Mouse (Mus musculus): ENCODE data around the gene Ifnl2. TPM values are rescaled to one million over a fixed set of nuclear protein-coding genes. Genes with fewer than 3 reads are reported as not detected.

Ifnl2 gene
- polyA plus RNA-seq, 1 experiment, result not detected

GRCm38 (mm10) chr7:28511441-28511840 lies 1.2 kb upstream of the Ifnl2 start:
- TF ChIP-seq GATA1 (IDR thresholded peaks at IDR 0.05; ENCODE audit: low read length), result no peak

DNA sequence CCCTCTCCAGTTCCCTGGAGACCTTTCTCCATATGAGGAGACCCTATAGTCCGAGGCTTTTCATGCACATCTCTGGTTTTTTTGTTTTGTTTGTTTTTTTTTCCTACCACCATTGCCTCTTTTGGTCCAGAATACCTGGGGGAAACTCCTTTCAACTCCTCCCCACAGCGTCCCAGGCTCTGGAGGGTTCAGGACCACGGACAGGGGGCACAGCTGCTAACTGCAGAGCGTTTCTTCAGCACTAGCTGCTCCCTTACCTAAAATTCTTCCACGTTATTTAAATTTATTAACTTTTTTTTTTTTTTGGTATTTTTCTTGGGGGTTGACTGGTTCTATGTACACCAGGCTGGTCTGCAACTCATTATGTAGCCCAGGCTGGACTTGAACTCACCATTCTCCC lies 4.7 kb downstream of the Ifnl2 start:
- no peak for TF ChIP-seq GATA1 (IDR thresholded peaks at IDR 0.05; ENCODE audit: low read length)

DNA sequence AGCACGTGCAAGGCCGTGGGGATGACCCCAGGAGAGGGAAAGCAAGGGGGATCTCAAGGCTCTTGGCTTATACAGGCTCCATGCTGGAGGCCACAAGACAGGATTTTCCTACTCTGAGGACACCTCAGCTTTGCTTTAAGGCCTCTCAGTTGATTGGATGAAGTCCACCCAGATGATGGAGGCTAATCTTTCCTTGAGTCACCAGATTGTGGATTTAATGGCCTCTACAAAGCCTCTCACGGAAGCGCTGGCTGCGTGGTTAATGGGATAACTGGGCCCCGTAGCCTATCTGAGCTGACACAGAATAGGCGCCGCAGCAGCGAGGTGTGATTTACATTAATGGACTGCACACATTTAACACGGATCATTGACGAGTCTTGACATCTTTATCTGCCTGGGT lies 14.8 kb downstream of the Ifnl2 start:
- TF ChIP-seq GATA1 (IDR thresholded peaks at IDR 0.05; ENCODE audit: low read length), result no peak

GRCm38 (mm10) chr7:28492310-28492709 lies 17.9 kb downstream of the Ifnl2 start:
- no peak for TF ChIP-seq GATA1 (IDR thresholded peaks at IDR 0.05; ENCODE audit: low read length)

GRCm38 (mm10) chr7:28490903-28491302 lies 19.4 kb downstream of the Ifnl2 start:
- no peak for TF ChIP-seq GATA1 (IDR thresholded peaks at IDR 0.05; ENCODE audit: low read length)

DNA sequence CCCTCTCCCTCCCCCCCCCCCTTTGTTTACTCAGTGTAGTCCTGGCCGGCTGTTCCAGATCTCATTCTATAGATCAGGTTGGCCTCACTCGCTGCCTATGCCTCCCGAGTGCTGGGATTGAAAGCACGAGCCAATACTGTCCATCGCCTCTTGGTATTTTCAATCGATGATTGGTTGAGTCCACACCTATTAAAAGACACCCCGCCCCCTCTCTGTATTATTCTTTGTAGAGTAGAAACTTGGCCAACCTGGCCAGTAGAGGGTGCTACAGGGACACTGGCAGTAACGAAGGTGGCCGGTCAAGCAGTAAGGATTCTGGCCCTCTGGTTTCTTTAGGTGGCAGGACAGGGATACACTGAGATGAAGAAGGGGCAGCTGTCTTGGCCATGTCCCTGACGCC lies 19.8 kb downstream of the Ifnl2 start:
- TF ChIP-seq GATA1 (IDR thresholded peaks at IDR 0.05; ENCODE audit: low read length), result no peak

DNA sequence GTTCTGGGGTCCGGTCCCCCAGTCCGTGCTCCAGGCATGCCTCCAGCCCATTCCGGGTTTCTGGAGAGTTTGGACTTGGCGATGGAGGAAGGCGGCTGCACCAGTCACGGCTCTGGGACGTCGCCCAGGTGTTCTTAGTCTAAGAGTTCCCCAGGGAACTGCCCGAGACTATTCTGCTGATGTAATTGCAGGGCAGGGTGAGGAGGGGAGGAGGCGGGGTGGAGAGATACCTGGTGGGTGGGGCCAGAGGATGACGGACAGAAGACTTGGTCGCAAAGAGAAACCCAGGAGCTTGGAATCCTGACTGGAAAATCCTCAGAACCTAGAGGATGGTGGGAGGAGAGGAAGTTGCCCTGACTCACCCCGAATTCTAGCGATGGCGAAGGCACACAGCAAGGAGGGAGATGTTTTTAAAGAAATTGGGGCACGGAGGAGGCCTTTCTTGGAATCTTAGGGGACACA lies 22.2 kb downstream of the Ifnl2 start:
- TF ChIP-seq GATA1 (IDR thresholded peaks at IDR 0.05; ENCODE audit: low read length), result no peak

- no peak for TF ChIP-seq GATA1 (IDR thresholded peaks at IDR 0.05; ENCODE audit: low read length)
Measured at GRCm38 (mm10) chr7:28484192-28484591, 26.1 kb downstream of the Ifnl2 start.

- TF ChIP-seq GATA1 (IDR thresholded peaks at IDR 0.05; ENCODE audit: low read length), result no peak
Measured at GRCm38 (mm10) chr7:28482854-28483253, 27.4 kb downstream of the Ifnl2 start.

GRCm38 (mm10) chr7:28478854-28479253 lies 31.4 kb downstream of the Ifnl2 start:
- TF ChIP-seq GATA1 (IDR thresholded peaks at IDR 0.05; ENCODE audit: low read length), result no peak

GRCm38 (mm10) chr7:28477363-28477762 lies 32.9 kb downstream of the Ifnl2 start:
- no peak for TF ChIP-seq GATA1 (IDR thresholded peaks at IDR 0.05; ENCODE audit: low read length)

GRCm38 (mm10) chr7:28476191-28476590 lies 34.1 kb downstream of the Ifnl2 start:
- no peak for TF ChIP-seq GATA1 (IDR thresholded peaks at IDR 0.05; ENCODE audit: low read length)

DNA sequence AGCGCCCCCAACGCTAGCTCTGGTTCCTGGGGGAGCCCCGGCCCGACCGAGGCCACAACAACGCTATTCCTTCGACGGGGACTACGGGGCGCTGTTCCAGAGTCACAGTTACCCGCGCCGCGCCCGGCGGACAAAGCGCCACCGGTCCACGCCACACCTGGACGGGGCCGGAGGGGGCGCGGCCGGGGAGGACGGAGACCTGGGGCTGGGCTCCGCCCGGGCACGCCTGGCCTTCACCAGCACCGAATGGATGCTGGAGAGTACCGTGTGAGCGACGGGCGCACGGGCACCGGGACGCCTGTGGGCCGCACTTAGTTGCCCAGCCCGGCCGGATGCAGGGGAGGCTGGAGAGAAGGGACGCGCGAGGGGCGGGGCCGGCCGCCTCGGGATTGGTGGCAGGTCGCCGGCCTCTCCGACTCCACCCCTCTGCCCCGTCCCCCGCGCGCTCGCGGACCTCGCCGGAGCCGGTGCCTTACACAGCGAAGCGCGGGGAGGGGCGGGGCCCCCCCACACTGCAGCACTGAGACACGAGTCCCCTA lies 43.0 kb downstream of the Ifnl2 start:
- no peak for TF ChIP-seq GATA1 (IDR thresholded peaks at IDR 0.05; ENCODE audit: low read length)

DNA sequence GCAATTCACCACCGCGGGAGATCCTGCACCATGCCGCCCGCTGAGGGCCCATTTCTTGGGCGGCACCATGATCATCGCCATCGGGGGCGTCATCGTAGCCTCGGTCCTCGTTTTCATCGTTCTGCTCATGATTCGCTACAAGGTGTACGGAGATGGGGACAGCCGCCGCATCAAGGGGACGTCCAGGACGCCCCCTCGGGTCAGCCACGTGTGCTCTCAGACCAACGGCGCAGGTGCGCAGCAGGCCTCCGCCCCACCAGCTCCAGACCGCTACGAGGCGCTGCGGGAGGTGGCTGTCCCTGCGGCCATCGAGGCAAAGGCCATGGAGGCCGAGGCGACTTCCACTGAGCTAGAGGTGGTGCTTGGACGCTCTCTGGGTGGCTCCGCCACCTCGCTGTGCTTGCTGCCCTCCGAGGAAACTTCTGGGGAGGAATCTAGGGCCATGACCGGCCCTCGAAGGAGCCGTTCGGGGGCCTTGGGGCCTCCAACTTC lies 43.5 kb downstream of the Ifnl2 start:
- TF ChIP-seq GATA1 (IDR thresholded peaks at IDR 0.05; ENCODE audit: low read length), result no peak

GRCm38 (mm10) chr7:28464416-28465212 lies 45.6 kb downstream of the Ifnl2 start:
- TF ChIP-seq GATA1 (IDR thresholded peaks at IDR 0.05; ENCODE audit: low read length), result no peak

DNA sequence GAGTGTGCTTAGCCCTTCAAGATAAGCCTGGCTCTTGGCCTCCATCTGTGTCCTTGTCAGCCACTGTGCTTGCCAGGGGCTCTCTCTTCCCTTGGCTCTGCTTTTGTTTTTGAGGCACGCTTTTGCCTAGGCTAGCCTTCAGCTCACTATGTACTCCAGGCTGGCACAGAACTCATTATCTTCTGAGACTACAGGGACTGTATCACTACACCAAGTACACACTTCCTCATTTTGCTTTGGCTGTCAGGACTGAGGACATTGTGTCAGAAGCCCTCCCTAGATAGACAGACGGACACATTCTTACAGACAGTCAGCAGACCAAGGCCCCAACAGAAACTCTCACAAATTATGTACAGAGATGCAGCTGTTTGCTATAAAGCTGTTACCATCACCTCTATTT lies 47.5 kb downstream of the Ifnl2 start:
- TF ChIP-seq GATA1 (IDR thresholded peaks at IDR 0.05; ENCODE audit: low read length), result no peak

DNA sequence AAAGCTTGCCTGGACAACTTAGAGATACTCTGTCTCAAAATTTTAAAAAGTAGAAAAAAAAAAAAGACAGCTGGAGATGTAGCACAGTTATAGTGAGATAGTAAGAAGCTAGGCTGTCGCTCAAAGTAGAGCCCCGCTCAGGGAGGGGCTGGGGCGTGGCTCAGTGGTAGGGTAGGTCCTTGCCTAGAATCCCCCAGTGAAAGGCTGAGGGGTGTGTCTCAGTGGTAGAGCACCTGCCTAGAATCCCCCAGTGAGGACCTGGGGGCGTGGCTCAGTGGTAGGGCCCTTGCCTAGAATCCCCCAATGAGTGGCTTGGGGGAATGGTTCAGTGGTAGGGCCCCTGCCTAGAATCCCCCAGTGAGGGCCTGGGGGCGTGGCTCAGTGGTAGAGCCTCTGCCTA lies 49.9 kb downstream of the Ifnl2 start:
- TF ChIP-seq GATA1 (IDR thresholded peaks at IDR 0.05; ENCODE audit: low read length), result no peak

Other genes starting within 250 kb of the Ifnl2 start
- 90.4 and 132 TPM in 2 replicates for gene Eid2, start 242.6 kb downstream of the Ifnl2 start, polyA plus RNA-seq (2012)
- gene Eid2b, start 232.7 kb downstream of the Ifnl2 start, polyA plus RNA-seq (2012), result 49.9 and 67.9 TPM in 2 replicates
- gene Selenov, start 219.3 kb downstream of the Ifnl2 start, polyA plus RNA-seq (2012), result not detected in 2 replicates
- 0.17 and 0.36 TPM in 2 replicates for gene Dll3, start 208.2 kb downstream of the Ifnl2 start, polyA plus RNA-seq (2012)
- gene Timm50, start 198.4 kb downstream of the Ifnl2 start, polyA plus RNA-seq (2012), result 254 and 431 TPM in 2 replicates
- gene Supt5, start 171.7 kb downstream of the Ifnl2 start, polyA plus RNA-seq (2012), result 164 and 237 TPM in 2 replicates
- gene Rps16, start 159.8 kb downstream of the Ifnl2 start, polyA plus RNA-seq (2012), result 1,552 and 2,390 TPM in 2 replicates
- gene Plekhg2, start 137.9 kb downstream of the Ifnl2 start, polyA plus RNA-seq (2012), result 15.2 and 16.0 TPM in 2 replicates
- 19.6 and 21.6 TPM in 2 replicates for gene Zfp36, start 130.2 kb downstream of the Ifnl2 start, polyA plus RNA-seq (2012)
- gene Med29, start 117.7 kb downstream of the Ifnl2 start, polyA plus RNA-seq (2012), result 30.5 and 33.2 TPM in 2 replicates
- 229 and 279 TPM in 2 replicates for gene Paf1, start 117.5 kb downstream of the Ifnl2 start, polyA plus RNA-seq (2012)
- 1.3 and 1.7 TPM in 2 replicates for gene Gmfg, start 73.0 kb downstream of the Ifnl2 start, polyA plus RNA-seq (2012)
- 0.03 and 0.10 TPM in 2 replicates for gene Lrfn1, start 58.5 kb downstream of the Ifnl2 start, polyA plus RNA-seq (2012)
- gene Ifnl3, start 12.4 kb upstream of the Ifnl2 start, polyA plus RNA-seq (2012), result not detected in 2 replicates
- gene Sycn, start 30.4 kb upstream of the Ifnl2 start, polyA plus RNA-seq (2012), result not detected in 2 replicates
- not detected in 2 replicates for gene Nccrp1, start 36.8 kb upstream of the Ifnl2 start, polyA plus RNA-seq (2012)
- 95.5 and 118 TPM in 2 replicates for gene Samd4b, start 87.7 kb upstream of the Ifnl2 start, polyA plus RNA-seq (2012)
- gene Pak4, start 87.7 kb upstream of the Ifnl2 start, polyA plus RNA-seq (2012), result 108 and 142 TPM in 2 replicates
- gene Acp7, start 120.9 kb upstream of the Ifnl2 start, polyA plus RNA-seq (2012), result not detected in 2 replicates
- gene Fbxo27, start 182.4 kb upstream of the Ifnl2 start, polyA plus RNA-seq (2012), result not detected in 2 replicates
- gene Fbxo17, start 206.3 kb upstream of the Ifnl2 start, polyA plus RNA-seq (2012), result not detected in 2 replicates
- 367 and 514 TPM in 2 replicates for gene Mrps12, start 231.4 kb upstream of the Ifnl2 start, polyA plus RNA-seq (2012)
- 72.4 and 89.6 TPM in 2 replicates for gene Sars2, start 231.5 kb upstream of the Ifnl2 start, polyA plus RNA-seq (2012)
- gene Ccer2, start 245.7 kb upstream of the Ifnl2 start, polyA plus RNA-seq (2012), result 0.10 TPM in 1 of 2 replicates, not detected in the other